Mouse (Mus musculus) kidney, embryonic 16.5 days (tissue): Measurements from ENCODE around the gene Rbbp4. TPM values are rescaled to one million over a fixed set of nuclear protein-coding genes. Genes with fewer than 3 reads are reported as not detected.

Experiments used
- ATAC-seq: fragments of 200-750 bp; cut with Nextera tagmentation; 2 replicates; pipeline ENCODE4 v1.8.0; 2017; ENCODE audit warnings: moderate TSS enrichment; ENCODE audit not compliant: low FRiP score, low TSS enrichment
- H3K27ac ChIP-seq: fragments of 300-500 bp; sonication (generic); 2 replicates; pipeline ENCODE4 v1.5.1; 2014; ENCODE audit warnings: low read length
- H3K27me3 ChIP-seq: fragments of 300-500 bp; sonication (generic); 2 replicates; pipeline ENCODE4 v1.6.1; 2014; ENCODE audit warnings: low read length, control low read depth, mixed read lengths; ENCODE audit not compliant: insufficient read depth
- H3K36me3 ChIP-seq: fragments of 300-500 bp; sonication (generic); 2 replicates; pipeline ENCODE4 v1.6.1; 2014; ENCODE audit warnings: low read length, control low read depth, mixed read lengths; ENCODE audit not compliant: insufficient read depth
- H3K4me1 ChIP-seq: fragments of 300-500 bp; sonication (generic); 2 replicates; pipeline ENCODE4 v1.6.1; 2014; ENCODE audit warnings: low read length, control low read depth, mixed read lengths; ENCODE audit not compliant: insufficient read depth
- H3K4me2 ChIP-seq: fragments of 300-500 bp; sonication (generic); replicated peaks from 2 replicates; pipeline ENCODE4 v1.6.1; 2014; ENCODE audit warnings: low read depth, low read length
- H3K4me3 ChIP-seq: fragments of 300-500 bp; sonication (generic); 2 replicates; pipeline ENCODE4 v1.5.1; 2014; ENCODE audit warnings: mild to moderate bottlenecking, low read length
- H3K9ac ChIP-seq: fragments of 300-500 bp; sonication (generic); replicated peaks from 2 replicates; pipeline ENCODE4 v1.6.1; 2014; ENCODE audit warnings: low read length
- H3K9me3 ChIP-seq: fragments of 300-500 bp; sonication (generic); 2 replicates; pipeline ENCODE4 v1.6.1; 2016; ENCODE audit warnings: low read length, control low read depth
- WGBS: fragments of 180-500 bp; shearing (Covaris S2); extraction: QIAGEN DNeasy Blood & Tissue Kit; methylation state at CpG from one replicate; pipeline ENCODE4 v1.1.7; 2014; 5-methylcytosine and 5-hydroxymethylcytosine counted together
- polyA plus RNA-seq: library from polyadenylated mRNA; unstranded; fragments of >200 nt; fragmentation: Nextera tagmentation; extraction: Ambion mirVana; gene quantifications from 2 replicates; pipeline ENCODE4 v1.2.1, GENCODE M21; 2015

The Rbbp4 gene
- polyA plus RNA-seq, 1 experiment from 2014 or later: 383 TPM

DNA sequence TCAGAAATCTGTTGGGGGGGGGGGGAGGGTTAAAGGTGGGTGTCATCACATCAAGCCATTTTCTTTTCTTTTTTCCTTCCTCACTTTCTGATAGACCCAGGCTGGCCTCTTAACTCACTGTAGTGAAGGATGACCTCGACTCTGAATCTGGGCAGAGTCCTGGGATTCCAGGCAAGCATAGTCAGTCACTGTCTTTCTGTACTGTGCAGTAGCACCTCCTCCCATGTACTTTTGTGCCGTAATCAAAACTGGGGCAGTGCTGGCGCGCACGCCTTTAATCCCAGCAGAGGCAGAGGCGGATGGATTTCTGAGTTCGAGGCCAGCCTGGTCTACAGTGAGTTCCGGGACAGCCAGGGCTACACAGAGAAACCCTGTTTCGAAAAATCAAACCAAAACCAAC, 31.4 kb downstream of the Rbbp4 start:
- H3K27me3 ChIP-seq: no peaks in the 10 kb centered on the region
- no peaks in the 10 kb centered on the region for H3K4me1 ChIP-seq
- H3K9ac ChIP-seq: no peak overlapping the region
- H3K36me3 ChIP-seq: peaks cover 24% of the 10 kb centered on the region
- no peak overlapping the region for H3K4me3 ChIP-seq
- 0 out of 2 replicates have a peak, but pooled peaks cover 5% of the 10 kb centered on the region for H3K9me3 ChIP-seq
- H3K4me2 ChIP-seq: no peak overlapping the region
- peak; percentile 59 for ATAC-seq
- 84% methylated on average over 9 of the region's 9 CpGs for WGBS
- H3K27ac ChIP-seq: no peak overlapping the region

DNA sequence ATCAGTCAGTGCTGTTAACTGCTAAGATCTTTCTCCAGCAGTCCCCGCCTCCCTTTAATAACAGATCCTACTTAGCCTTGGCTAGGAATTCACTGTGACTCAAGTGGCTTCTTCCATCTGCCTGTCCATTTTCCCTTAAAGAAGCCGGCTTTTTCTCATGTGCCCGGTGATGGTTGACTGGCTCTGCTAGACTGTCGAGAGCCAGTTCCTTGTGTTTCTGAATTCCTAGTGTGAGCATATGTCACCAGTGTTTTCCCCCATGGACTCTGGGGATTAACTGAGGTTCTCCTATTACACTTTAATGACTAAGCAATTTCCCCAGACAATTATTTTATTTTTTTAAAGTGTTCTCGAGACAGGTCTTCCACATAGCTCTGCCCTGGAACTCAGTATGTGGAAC, 31.8 kb downstream of the Rbbp4 start:
- ATAC-seq: peak; percentile 46; the same call in 1 of the 2 replicates
- 41% methylated on average over 5 of the region's 5 CpGs for WGBS
- Histone ChIP-seq H3K4me3 (no peak overlapping the region), H3K9me3 (0 out of 2 replicates have a peak, but pooled peaks cover 5% of the 10 kb centered on the region), H3K27me3 (no peaks in the 10 kb centered on the region), H3K4me2 (no peak overlapping the region), H3K9ac (no peak overlapping the region), H3K36me3 (peaks cover 20% of the 10 kb centered on the region), H3K4me1 (no peaks in the 10 kb centered on the region), H3K27ac (peak overlapping the region; percentile 15; the same call in 1 of the 2 replicates)

DNA sequence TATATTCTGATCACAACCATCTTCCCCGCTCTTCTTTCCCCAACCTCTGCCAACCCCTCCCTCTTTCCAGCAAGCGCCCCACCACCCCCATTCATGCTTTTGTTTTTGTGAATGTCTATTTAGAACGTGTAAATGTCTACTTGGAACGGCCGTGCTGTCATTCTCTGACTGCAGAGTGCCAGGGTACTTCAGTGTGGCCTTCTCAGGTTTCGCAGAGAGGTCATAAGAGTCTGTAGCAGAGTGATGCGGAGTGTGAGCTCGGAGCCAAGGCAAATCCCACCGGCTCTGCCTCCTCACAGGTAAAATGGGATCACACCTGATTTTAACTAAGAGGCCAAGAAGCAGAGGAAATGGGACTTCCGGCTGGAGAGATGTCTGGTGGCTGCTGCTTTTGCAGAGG, 36.0 kb downstream of the Rbbp4 start:
- no peak overlapping the region for H3K27ac ChIP-seq
- no peak for ATAC-seq
- no peak overlapping the region for H3K4me2 ChIP-seq
- no peaks in the 10 kb centered on the region for H3K36me3 ChIP-seq
- H3K9ac ChIP-seq: no peak overlapping the region
- 31% methylated on average over 10 of the region's 10 CpGs for WGBS
- 0 out of 2 replicates have a peak, but pooled peaks cover 5% of the 10 kb centered on the region for H3K9me3 ChIP-seq
- H3K4me3 ChIP-seq: no peak overlapping the region
- H3K4me1 ChIP-seq: no peaks in the 10 kb centered on the region
- no peaks in the 10 kb centered on the region for H3K27me3 ChIP-seq

DNA sequence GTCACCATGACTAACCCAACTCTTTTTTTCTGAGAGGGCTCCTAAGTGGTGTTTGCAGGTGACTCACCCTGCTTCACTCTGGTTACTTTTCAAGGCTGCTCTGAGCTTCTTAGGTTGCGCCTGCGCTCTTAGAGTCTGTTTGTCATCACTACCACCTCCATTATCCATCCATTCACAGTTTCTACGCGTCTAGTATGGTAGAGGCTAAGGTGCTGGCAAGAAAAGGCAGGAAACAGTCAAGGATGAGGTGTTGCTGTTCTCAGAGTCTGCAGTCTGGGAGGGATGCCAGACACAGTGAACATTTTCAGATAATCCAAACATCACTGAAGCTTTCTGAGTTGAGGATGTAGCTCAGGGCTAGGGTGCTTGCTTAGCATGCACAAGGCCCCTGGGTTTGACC, 37.4 kb downstream of the Rbbp4 start:
- ATAC-seq: no peak
- no peak overlapping the region for H3K4me2 ChIP-seq
- no peaks in the 10 kb centered on the region for H3K4me1 ChIP-seq
- H3K36me3 ChIP-seq: no peaks in the 10 kb centered on the region
- H3K9me3 ChIP-seq: 0 out of 2 replicates have a peak, but pooled peaks cover 5% of the 10 kb centered on the region
- no peak overlapping the region for H3K27ac ChIP-seq
- 91% methylated on average over 4 of the region's 4 CpGs for WGBS
- H3K27me3 ChIP-seq: no peaks in the 10 kb centered on the region
- no peak overlapping the region for H3K4me3 ChIP-seq
- H3K9ac ChIP-seq: no peak overlapping the region; the same call in 1 of the 2 replicates

DNA sequence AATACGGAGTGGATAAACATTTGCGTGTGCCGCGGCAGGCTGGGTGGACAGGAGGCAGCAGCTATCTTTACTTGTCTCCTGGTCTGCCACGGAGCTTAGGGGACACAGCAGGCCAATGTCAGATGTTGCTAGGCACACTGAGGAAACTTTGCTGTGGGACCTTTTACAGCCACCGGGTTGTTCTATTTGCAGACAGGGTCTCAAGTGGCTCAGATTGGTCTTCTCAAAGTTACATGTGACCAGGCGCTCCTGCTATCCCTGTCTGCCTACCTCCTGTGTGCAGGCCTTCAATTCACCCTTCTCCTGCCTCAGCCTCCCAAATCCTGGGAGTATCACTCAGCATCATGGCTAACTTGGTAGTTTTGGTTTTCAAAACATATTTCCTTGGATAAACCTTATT, 39.1 kb downstream of the Rbbp4 start:
- Histone ChIP-seq H3K27ac (no peak overlapping the region), H3K9me3 (0 out of 2 replicates have a peak, but pooled peaks cover 2% of the 10 kb centered on the region), H3K4me2 (no peak overlapping the region), H3K36me3 (no peaks in the 10 kb centered on the region), H3K9ac (no peak overlapping the region), H3K4me1 (no peaks in the 10 kb centered on the region), H3K4me3 (no peak overlapping the region), H3K27me3 (no peaks in the 10 kb centered on the region)
- ATAC-seq: no peak
- WGBS: 86% methylated on average over 7 of the region's 7 CpGs

DNA sequence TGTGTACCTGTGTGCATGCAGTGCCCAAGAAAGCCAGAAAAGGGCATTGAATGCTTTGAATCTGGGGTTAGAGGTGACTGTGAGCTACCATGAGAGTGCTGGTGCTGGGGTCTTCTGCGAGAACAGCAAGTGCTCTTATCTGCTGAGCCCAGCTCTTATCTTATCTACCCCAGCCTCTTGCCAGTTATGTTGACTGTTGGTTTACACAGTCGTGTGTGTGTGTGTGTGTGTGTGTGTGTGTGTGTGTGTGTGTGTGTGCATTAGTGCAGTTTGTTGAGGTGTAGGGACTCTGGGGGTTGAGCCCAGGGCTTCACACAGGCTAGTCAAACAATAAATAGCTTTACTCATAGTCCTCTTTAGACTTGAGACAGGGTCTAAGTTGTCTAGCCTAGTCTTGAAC, 40.0 kb downstream of the Rbbp4 start:
- no peak for ATAC-seq
- no peaks in the 10 kb centered on the region for H3K36me3 ChIP-seq
- no peak overlapping the region for H3K4me2 ChIP-seq
- H3K4me3 ChIP-seq: no peak overlapping the region
- H3K27me3 ChIP-seq: no peaks in the 10 kb centered on the region
- WGBS: 66% methylated on average over 2 of the region's 2 CpGs
- H3K9me3 ChIP-seq: no peaks in the 10 kb centered on the region
- H3K4me1 ChIP-seq: no peaks in the 10 kb centered on the region
- no peak overlapping the region for H3K9ac ChIP-seq
- H3K27ac ChIP-seq: no peak overlapping the region

- Histone ChIP-seq H3K4me2 (peak overlapping the region; percentile 20), H3K36me3 (no peaks in the 10 kb centered on the region), H3K9me3 (no peaks in the 10 kb centered on the region), H3K9ac (no peak overlapping the region), H3K27ac (no peak overlapping the region), H3K27me3 (no peaks in the 10 kb centered on the region), H3K4me3 (no peak overlapping the region), H3K4me1 (no peaks in the 10 kb centered on the region)
- 29% methylated on average over 16 of the region's 16 CpGs for WGBS
- ATAC-seq: no peak
These were observed 41.5 kb downstream of the Rbbp4 start for GRCm38 (mm10) chr4:129293702-129294101.

DNA sequence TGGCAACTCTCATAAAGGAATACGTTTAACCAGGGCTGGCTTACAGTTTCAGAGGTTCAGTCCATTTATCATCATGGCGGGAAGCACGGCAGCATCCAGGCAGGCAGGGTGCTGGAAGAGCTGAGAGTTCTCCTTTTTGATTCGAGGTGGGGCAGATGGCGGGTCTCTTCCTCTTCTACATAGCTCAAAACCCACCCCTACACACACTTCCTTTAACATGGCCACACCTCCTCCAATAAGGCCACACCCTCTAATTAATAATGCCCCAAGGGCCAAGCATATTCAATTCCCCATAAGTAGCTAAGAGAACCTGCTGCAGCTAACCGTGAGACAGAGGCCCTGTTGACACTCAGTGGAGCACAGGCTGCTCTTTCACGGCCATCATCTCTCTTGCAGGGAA, 42.3 kb downstream of the Rbbp4 start:
- Histone ChIP-seq H3K4me1 (peaks cover 6% of the 10 kb centered on the region), H3K9me3 (no peaks in the 10 kb centered on the region), H3K27me3 (no peaks in the 10 kb centered on the region), H3K9ac (no peak overlapping the region), H3K4me2 (no peak overlapping the region), H3K4me3 (no peak overlapping the region), H3K36me3 (no peaks in the 10 kb centered on the region), H3K27ac (no peak overlapping the region)
- 65% methylated on average over 7 of the region's 7 CpGs for WGBS
- ATAC-seq: no peak

DNA sequence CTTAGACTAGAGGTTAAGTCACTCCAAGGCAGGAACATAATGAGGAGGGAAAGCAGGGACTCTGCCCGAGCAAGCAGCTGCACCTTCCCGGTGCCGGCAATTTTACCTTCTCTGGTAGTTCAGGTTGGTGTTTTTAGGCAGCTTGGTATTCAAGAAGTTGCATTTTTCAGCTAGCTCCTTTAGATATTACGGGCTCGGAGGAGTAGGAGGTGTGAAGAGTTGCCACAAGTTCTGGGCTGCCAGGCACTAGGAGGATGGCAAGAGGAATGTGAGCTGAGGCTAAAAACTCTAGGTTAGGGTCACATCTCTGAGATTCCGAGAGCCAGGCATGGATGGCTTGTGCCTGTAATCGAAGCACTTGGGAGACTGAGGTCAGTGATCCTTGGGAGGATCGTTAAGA, 45.5 kb downstream of the Rbbp4 start:
- ATAC-seq: no peak
- H3K9ac ChIP-seq: no peak overlapping the region
- H3K4me1 ChIP-seq: peaks cover 22% of the 10 kb centered on the region
- no peak overlapping the region for H3K27ac ChIP-seq
- WGBS: 80% methylated on average over 8 of the region's 8 CpGs
- no peak overlapping the region for H3K4me3 ChIP-seq
- no peaks in the 10 kb centered on the region for H3K9me3 ChIP-seq
- H3K27me3 ChIP-seq: peaks cover 4% of the 10 kb centered on the region; the same call in 1 of the 2 replicates
- no peak overlapping the region for H3K4me2 ChIP-seq
- H3K36me3 ChIP-seq: no peaks in the 10 kb centered on the region

DNA sequence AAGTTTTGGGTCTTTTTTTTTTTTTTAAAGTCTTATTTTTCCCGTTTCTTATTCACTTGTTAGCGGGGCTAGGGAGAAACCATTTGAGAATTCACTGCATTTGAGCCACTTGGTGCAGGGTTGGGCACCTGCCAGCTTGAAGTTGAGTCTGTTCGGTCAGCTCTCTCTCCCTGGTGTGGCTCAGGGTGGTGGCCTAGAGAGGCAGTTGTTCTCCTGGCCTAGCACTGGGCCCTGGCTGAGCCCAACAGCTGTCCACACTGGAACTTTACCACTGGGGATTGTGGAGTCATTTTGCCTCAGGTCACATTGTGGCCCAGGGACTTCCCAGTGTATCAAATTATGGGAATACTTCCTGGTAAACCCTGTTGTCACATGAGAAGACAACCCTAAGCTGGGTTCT, 47.1 kb downstream of the Rbbp4 start:
- no peak for ATAC-seq
- Histone ChIP-seq H3K36me3 (no peaks in the 10 kb centered on the region), H3K4me2 (peak overlapping the region; percentile 99), H3K9me3 (no peaks in the 10 kb centered on the region), H3K4me1 (peaks cover 22% of the 10 kb centered on the region), H3K4me3 (peak overlapping the region; percentile 60), H3K27me3 (peaks cover 4% of the 10 kb centered on the region; the same call in 1 of the 2 replicates), H3K27ac (0 out of 2 replicates have a peak overlapping the region, but pooled peaks have one; percentile 17), H3K9ac (peak overlapping the region; percentile 68; the same call in 1 of the 2 replicates)
- 31% methylated on average over 3 of the region's 3 CpGs for WGBS
